Mouse (Mus musculus) kidney, embryonic 16.5 days (tissue): ENCODE results near the gene Gm10436. TPM values are rescaled to one million over a fixed set of nuclear protein-coding genes. Genes with fewer than 3 reads are reported as not detected.
"Not testable (repeated sequence)": the region's sequence is repeated elsewhere in the genome, so short reads cannot be mapped to it uniquely, and the experiment has no call there.

Source experiments
- ATAC-seq: fragments of 200-750 bp; cut with Nextera tagmentation; 2 replicates; pipeline ENCODE4 v1.8.0; 2017; ENCODE audit warnings: moderate TSS enrichment; ENCODE audit not compliant: low FRiP score, low TSS enrichment
- H3K27ac ChIP-seq: fragments of 300-500 bp; sonication (generic); 2 replicates; pipeline ENCODE4 v1.5.1; 2014; ENCODE audit warnings: low read length
- H3K27me3 ChIP-seq: fragments of 300-500 bp; sonication (generic); 2 replicates; pipeline ENCODE4 v1.6.1; 2014; ENCODE audit warnings: low read length, control low read depth, mixed read lengths; ENCODE audit not compliant: insufficient read depth
- H3K36me3 ChIP-seq: fragments of 300-500 bp; sonication (generic); 2 replicates; pipeline ENCODE4 v1.6.1; 2014; ENCODE audit warnings: low read length, control low read depth, mixed read lengths; ENCODE audit not compliant: insufficient read depth
- H3K4me1 ChIP-seq: fragments of 300-500 bp; sonication (generic); 2 replicates; pipeline ENCODE4 v1.6.1; 2014; ENCODE audit warnings: low read length, control low read depth, mixed read lengths; ENCODE audit not compliant: insufficient read depth
- H3K4me2 ChIP-seq: fragments of 300-500 bp; sonication (generic); replicated peaks from 2 replicates; pipeline ENCODE4 v1.6.1; 2014; ENCODE audit warnings: low read depth, low read length
- H3K4me3 ChIP-seq: fragments of 300-500 bp; sonication (generic); 2 replicates; pipeline ENCODE4 v1.5.1; 2014; ENCODE audit warnings: mild to moderate bottlenecking, low read length
- H3K9ac ChIP-seq: fragments of 300-500 bp; sonication (generic); replicated peaks from 2 replicates; pipeline ENCODE4 v1.6.1; 2014; ENCODE audit warnings: low read length
- H3K9me3 ChIP-seq: fragments of 300-500 bp; sonication (generic); 2 replicates; pipeline ENCODE4 v1.6.1; 2016; ENCODE audit warnings: low read length, control low read depth
- WGBS: fragments of 180-500 bp; shearing (Covaris S2); extraction: QIAGEN DNeasy Blood & Tissue Kit; methylation state at CpG from one replicate; pipeline ENCODE4 v1.1.7; 2014; 5-methylcytosine and 5-hydroxymethylcytosine counted together
- polyA plus RNA-seq: library from polyadenylated mRNA; unstranded; fragments of >200 nt; fragmentation: Nextera tagmentation; extraction: Ambion mirVana; gene quantifications from 2 replicates; pipeline ENCODE4 v1.2.1, GENCODE M21; 2015

Gene Gm10436
- 0.14 TPM in 1 of 2 replicates, not detected in the other for polyA plus RNA-seq

- H3K9ac ChIP-seq, H3K27ac ChIP-seq, ATAC-seq, H3K9me3 ChIP-seq, H3K27me3 ChIP-seq, H3K4me2 ChIP-seq, H3K4me3 ChIP-seq, H3K36me3 ChIP-seq, H3K4me1 ChIP-seq: not testable (repeated sequence)
- 78% methylated on average over 1 of the region's 1 CpGs for WGBS
Measured at GRCm38 (mm10) chr12:88182008-88182407, at the start of gene Gm10436. Gene Gm10436 (minus strand): TSS chr12:88182108.

GRCm38 (mm10) chr12:88219445-88219844, 37.5 kb upstream of the Gm10436 start:
- 86% methylated on average over 3 of the region's 3 CpGs for WGBS
- Histone ChIP-seq H3K4me2 (no peak overlapping the region), H3K36me3 (no peaks in the 10 kb centered on the region), H3K9me3 (no peaks in the 10 kb centered on the region), H3K27ac (no peak overlapping the region), H3K9ac (no peak overlapping the region), H3K27me3 (no peaks in the 10 kb centered on the region), H3K4me3 (no peak overlapping the region), H3K4me1 (no peaks in the 10 kb centered on the region)
- ATAC-seq, result no peak

GRCm38 (mm10) chr12:88218059-88218458, 36.2 kb upstream of the Gm10436 start:
- not testable (repeated sequence) for H3K27ac ChIP-seq, H3K36me3 ChIP-seq, H3K9ac ChIP-seq, ATAC-seq, H3K9me3 ChIP-seq, H3K27me3 ChIP-seq, H3K4me1 ChIP-seq, H3K4me3 ChIP-seq, H3K4me2 ChIP-seq

GRCm38 (mm10) chr12:88214641-88215040, 32.7 kb upstream of the Gm10436 start:
- Histone ChIP-seq H3K9me3 (no peaks in the 10 kb centered on the region), H3K4me1 (no peaks in the 10 kb centered on the region), H3K9ac (no peak overlapping the region), H3K4me2 (no peak overlapping the region), H3K4me3 (no peak overlapping the region), H3K27ac (no peak overlapping the region), H3K36me3 (no peaks in the 10 kb centered on the region), H3K27me3 (no peaks in the 10 kb centered on the region)
- no peak for ATAC-seq
- 89% methylated on average over 12 of the region's 12 CpGs for WGBS

GRCm38 (mm10) chr12:88211458-88211857, 29.6 kb upstream of the Gm10436 start:
- not testable (repeated sequence) for H3K36me3 ChIP-seq, H3K27ac ChIP-seq, H3K9me3 ChIP-seq, H3K27me3 ChIP-seq, H3K4me1 ChIP-seq, ATAC-seq, H3K4me3 ChIP-seq, H3K4me2 ChIP-seq, H3K9ac ChIP-seq
- WGBS, result 64% methylated on average over 9 of the region's 9 CpGs

- Histone ChIP-seq H3K4me1 (no peaks in the 10 kb centered on the region), H3K9ac (no peak overlapping the region), H3K9me3 (no peaks in the 10 kb centered on the region), H3K27ac (no peak overlapping the region), H3K4me2 (no peak overlapping the region), H3K4me3 (no peak overlapping the region), H3K27me3 (no peaks in the 10 kb centered on the region), H3K36me3 (no peaks in the 10 kb centered on the region)
- no peak for ATAC-seq
- 88% methylated on average over 2 of the region's 2 CpGs for WGBS
Measured at GRCm38 (mm10) chr12:88202856-88203255, 20.9 kb upstream of the Gm10436 start.

Other genes with a start within 250 kb of the Gm10436 start
- not detected in 2 replicates for gene Gm2042, start 228.0 kb downstream of the Gm10436 start, polyA plus RNA-seq
- gene Gm2075, start 170.3 kb downstream of the Gm10436 start, polyA plus RNA-seq, result not detected in 2 replicates
- not detected in 2 replicates for gene Gm6803, start 163.3 kb downstream of the Gm10436 start, polyA plus RNA-seq
- not detected in 2 replicates for gene Gm2056, start 155.1 kb downstream of the Gm10436 start, polyA plus RNA-seq
- gene Gm16368, start 98.4 kb downstream of the Gm10436 start, polyA plus RNA-seq, result not detected in 2 replicates
- not detected in 2 replicates for gene Gm8332, start 68.0 kb upstream of the Gm10436 start, polyA plus RNA-seq
- gene Gm5662, start 92.4 kb upstream of the Gm10436 start, polyA plus RNA-seq, result 0.24 TPM in 2 replicates
- gene Gm5039, start 141.9 kb upstream of the Gm10436 start, polyA plus RNA-seq, result not detected in 2 replicates
- 25.1 and 29.8 TPM in 2 replicates for gene Adck1, start 178.4 kb upstream of the Gm10436 start, polyA plus RNA-seq